Mouse (Mus musculus): ENCODE data around the gene Ocln.
"Not testable (repeated sequence)": the region's sequence is repeated elsewhere in the genome, so short reads cannot be mapped to it uniquely, and the experiment has no call there.

Ocln gene

DNA sequence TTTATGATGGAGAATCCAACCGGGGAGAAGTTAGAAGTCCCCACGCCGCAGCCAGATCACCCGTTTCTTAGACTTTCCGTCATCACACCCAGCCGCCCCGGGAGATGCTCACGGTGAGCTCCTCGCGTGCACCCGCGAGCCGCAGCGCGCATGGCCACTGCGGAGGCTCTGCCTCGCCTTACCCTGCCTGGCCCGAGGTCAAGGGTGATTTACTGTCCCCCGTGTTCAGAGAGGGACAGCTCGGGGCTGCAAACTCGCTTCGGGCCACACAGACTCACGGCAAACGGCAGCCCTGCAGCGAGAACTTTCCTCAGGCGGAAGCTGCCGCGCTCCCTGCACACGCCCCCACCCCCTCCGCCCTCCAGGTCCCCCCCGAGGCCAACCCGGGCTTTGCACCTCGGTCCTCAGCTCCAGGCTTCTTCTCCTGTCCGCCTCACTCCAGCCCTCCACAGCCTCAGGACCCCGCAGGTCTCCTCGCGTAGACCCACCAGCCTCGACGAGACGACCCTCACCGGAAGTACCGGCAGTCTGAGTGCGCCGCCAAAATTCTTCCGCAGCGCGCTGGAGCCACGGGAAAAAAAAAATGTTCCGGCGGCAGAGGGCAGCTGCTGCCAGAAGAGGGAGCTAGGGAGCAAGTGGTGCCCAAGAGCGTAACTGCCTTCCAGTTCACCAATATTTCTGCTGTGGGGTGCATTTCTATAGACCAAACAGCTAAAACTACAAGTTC, 60.3 kb downstream of the Ocln start, which contains the start of gene Gtf2h2:
Gene Gtf2h2, minus strand, starts transcription at position 519 of the 727 bp plus-strand sequence.
- peak; percentile 85 for DNase-seq (ENCODE audit: low read depth, low spot score)

DNA sequence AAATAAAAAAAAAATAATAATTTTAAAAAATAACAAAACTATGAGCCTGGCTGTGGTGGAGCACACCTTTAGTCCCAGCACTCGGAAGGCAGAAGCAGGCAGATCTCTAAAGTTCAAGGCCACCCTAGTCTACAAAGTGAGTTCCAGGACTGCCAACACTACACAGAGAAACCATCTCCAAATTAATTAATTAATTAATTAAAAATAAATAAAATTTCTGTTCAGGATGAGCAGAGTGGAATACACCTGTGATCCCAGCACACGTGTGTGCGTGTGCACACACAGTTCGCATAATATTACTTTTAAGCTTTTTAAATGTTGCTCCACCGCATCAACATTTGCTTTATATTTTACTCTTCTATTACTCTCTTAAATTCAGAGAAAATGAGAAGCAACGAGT, 60.9 kb downstream of the Ocln start:
- no peak for DNase-seq (ENCODE audit: low read depth, low spot score)

DNA sequence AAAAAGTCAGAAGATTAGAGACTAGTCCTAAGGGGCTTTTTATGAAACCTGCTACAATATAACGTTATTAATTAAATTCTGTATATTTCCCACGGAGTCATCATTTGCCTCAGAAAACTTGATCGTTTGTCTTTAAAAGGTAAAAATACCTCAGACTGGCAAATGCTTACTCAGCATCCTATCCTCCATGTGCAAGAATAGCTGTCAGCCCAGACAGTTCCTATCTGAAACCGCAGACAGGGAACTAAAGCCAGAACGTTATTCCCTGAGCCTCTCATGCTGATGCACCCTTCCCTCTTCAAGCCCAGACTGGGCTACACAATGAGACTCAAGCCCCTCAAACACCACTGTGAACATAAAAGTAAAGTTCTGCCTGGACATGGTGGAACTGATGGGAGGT, 62.1 kb downstream of the Ocln start:
- DNase-seq (ENCODE audit: low read depth, low spot score) = no peak

DNA sequence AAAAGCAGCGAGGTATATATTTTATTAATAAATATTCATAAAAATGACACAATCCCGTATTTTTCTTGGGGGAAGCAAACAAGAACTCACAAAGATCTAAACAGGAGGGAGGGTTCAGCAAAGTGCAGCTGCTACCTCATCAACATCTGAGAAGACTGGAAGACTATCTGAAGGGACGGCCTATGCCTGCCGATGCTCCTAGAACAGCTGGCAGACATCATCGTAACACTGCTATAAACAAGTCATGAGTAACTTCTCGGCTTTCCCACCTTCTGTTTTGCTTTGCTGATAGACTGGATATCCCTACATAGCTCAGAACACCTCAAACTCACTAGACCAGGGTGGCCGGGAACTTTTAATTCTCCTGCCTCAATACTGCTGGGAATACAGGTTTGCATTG, 68.9 kb downstream of the Ocln start:
- DNase-seq (ENCODE audit: low read depth, low spot score) = no peak

DNA sequence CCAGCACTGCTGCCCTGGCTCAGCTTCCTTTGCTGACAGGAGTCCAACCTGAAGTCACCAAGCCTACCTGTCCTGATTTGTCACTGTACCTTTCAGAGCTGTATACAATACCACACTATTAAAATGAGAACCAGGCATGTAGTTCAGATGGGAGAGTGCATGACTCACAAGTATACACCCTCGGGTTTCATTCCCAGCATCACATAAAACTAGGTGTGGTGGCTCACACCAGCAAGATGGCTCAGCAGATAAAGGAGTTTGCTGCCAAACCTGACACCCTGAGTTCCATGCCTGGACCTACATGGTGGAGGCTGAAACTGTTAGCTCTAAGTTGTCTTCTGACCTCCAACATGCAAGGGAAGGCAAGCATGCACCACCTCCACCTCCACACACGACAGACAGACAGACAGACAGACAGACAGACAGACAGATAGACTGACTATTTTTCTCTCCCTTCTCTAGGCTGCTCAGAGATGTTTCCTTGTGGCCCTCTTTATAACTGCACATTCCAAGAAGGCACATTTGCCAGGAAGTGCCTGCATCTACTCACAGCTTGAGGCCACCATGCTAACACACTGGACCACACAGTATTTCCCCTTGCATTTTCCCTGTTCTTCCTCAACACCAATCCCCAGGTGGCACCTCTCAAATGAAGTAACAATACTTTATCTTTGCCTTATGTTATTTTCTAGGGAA, 88.8 kb downstream of the Ocln start:
- DNase-seq (ENCODE audit: low read depth, low spot score) = peak; percentile 23

DNA sequence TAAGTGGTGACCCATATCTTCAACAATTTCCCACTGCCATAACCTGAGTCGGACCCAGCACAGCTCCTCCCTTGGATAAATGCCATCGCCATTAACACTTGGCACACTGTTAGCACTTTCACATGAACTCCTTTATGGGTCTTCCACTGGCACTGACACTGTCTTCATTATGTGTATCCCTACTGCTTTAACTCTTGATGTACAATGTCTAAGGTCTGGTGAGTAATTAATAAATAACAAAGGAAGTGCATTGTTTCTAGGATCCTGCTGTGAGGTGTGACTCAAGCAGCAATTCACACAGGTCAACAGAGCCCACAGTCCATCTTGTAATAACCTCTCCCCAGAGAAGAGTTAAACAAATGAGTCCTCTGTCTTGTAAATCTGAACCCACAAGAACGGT, 91.2 kb downstream of the Ocln start:
- DNase-seq (ENCODE audit: low read depth, low spot score) = peak; percentile 57

DNA sequence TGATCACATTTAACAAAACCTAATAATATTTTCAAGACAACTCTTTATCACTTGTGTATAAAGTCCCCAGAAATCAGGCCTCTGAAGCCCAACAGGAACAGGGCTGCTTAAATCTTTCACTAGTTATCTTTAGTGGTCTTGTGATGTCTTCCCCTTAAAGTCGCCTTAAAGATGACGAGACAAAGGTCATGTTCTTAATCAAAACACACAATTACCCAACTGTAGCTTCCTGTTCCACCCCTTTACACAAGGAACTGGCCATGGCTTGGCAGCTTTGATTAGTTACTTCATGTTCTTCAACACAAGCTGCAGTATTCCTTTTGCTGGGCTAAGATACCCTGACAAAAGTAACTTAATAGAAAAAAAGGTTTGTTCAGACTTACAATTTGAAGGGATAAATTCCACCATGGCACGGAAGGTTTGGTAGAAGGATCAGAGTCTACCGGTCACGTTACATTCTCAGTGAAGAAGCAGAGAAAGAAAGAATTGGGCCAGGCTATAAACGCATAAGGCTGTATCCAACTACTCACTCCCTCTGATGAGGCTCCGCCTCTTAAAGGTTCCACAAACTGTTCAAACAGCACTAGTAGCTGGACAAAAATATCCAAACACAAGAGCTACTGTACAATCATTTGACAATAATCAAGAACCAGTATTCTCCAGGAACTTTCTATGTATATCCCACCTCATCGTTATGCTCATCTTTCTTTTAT, 99.9 kb downstream of the Ocln start, which contains the start of gene Naip1:
Gene Naip1, minus strand, starts transcription at position 455 of the 713 bp plus-strand sequence.
- not testable (repeated sequence) for DNase-seq (ENCODE audit: low read depth, low spot score)

DNA sequence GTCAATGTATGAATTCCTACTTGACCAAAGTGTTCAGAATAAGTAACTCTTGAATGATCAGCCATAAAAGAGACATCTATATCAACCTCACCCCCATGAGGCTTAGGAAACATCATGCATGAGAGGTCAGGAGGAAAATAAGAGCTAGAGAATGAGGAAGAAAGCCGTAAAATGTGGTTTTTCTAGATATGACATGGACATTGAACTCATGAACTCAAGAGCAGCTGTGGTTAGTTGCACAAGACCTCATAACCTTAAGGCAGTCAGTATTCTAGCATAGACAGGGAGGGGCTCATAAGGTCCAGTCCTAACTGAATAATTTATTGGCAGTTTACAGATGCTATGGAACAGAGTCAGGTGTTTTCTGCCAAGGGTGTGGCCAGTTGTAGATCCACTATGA, 103.0 kb downstream of the Ocln start:
- no peak for DNase-seq (ENCODE audit: low read depth, low spot score)

Measured in R1 (cell line).